Mouse (Mus musculus): ENCODE data around the gene Psmd11.

GRCm38 (mm10) chr11:80396617-80397016, 31.8 kb upstream of the Psmd11 start:
- TF ChIP-seq POLR2A (IDR thresholded peaks at IDR 0.05; ENCODE audit: borderline replicate concordance, control insufficient read depth, low read depth, low read length) (no peak), CTCF (IDR thresholded peaks at IDR 0.05; ENCODE audit: control insufficient read depth, insufficient read depth, low read length) (no peak)

Data from bone marrow, adult 2 months (tissue).